18 mouse cellular contexts compared by ENCODE assay signal in genomic region chr17:30180197-30180596, GRCm38 (mm10).
"Had no signal": no experiment of that assay in that cellular context is flagged by ENCODE, and none has a peak within 500 bp of the region (broad histone marks: within the 10 kb centered on the region; RNA-seq: fewer than 3 reads in every experiment).

No protein-coding gene starts in this region.

- H3K27me3 ChIP-seq: lung, embryonic 15.5 days; megakaryocyte, embryonic 14.5 days; midbrain, embryonic 12.5 days; neural tube, embryonic 12.5 days had no signal

- ATAC-seq: liver, postnatal 0 days; lung, postnatal 0 days; midbrain, embryonic 16.5 days had no signal

- H3K27ac ChIP-seq: lung, embryonic 15.5 days; macrophage; midbrain, embryonic 12.5 days; neural tube, embryonic 12.5 days had no signal

- DNase-seq: liver, postnatal 0 days; lung, adult 2 months; lung, postnatal 14 days; lung, postnatal 36 days; midbrain, embryonic 14.5 days; right cerebral cortex, postnatal 25 days; right cerebral cortex, postnatal 4 days; spleen, adult 18-20 months; thymus, adult 2 months; thymus, postnatal 25 days; thymus, postnatal 4 days had no signal

- H3K9me3 ChIP-seq: lung, embryonic 15.5 days; megakaryocyte, embryonic 14.5 days; midbrain, embryonic 12.5 days; neural tube, embryonic 12.5 days had no signal

- H3K4me3 ChIP-seq: lung, embryonic 15.5 days; midbrain, embryonic 12.5 days; neural tube, embryonic 12.5 days had no signal

- H3K4me1 ChIP-seq: midbrain, embryonic 12.5 days; neural tube, embryonic 12.5 days had no signal

- H3K4me2 ChIP-seq: lung, embryonic 15.5 days; midbrain, embryonic 12.5 days; neural tube, embryonic 12.5 days had no signal

- H3K9ac ChIP-seq: liver, postnatal 0 days; lung, embryonic 15.5 days; midbrain, embryonic 12.5 days; neural tube, embryonic 12.5 days had no signal
